Mouse (Mus musculus): ENCODE measurements around the gene Spata3. TPM values are rescaled to one million over a fixed set of nuclear protein-coding genes. Genes with fewer than 3 reads are reported as not detected.
"Not testable (repeated sequence)": the region's sequence is repeated elsewhere in the genome, so short reads cannot be mapped to it uniquely, and the experiment has no call there.

The Spata3 gene
- total and polyA plus RNA-seq, 2 experiments from 2014 or later: 0.92 TPM; not detected in 1

- Histone ChIP-seq H3K9ac (no peak overlapping the region), H3K27ac (ENCODE audit: low read depth, low read length) (no peak overlapping the region), H3K4me1 (ENCODE audit: insufficient read depth) (no peaks in the 10 kb centered on the region), H3K4me3 (ENCODE audit: low read depth, low read length) (no peak overlapping the region), H3K4me2 (ENCODE audit: low read depth) (no peak overlapping the region), H3K36me3 (ENCODE audit: insufficient read depth) (no peaks in the 10 kb centered on the region), H3K9me3 (ENCODE audit: low read length) (no peaks in the 10 kb centered on the region), H3K27me3 (ENCODE audit: insufficient read depth, low read length) (no peaks in the 10 kb centered on the region)
- 85% methylated on average over 4 of the region's 4 CpGs for WGBS
- TF ChIP-seq CTCF (IDR thresholded peaks at IDR 0.05; ENCODE audit: low read depth): no peak
- DNase-seq: no peak
- no peak for ATAC-seq
Measured at GRCm38 (mm10) chr1:85998012-85998411, 18.6 kb upstream of the Spata3 start.

GRCm38 (mm10) chr1:85999853-86000570 is 16.6 kb upstream of the Spata3 start:
- no peak overlapping the region for H3K4me3 ChIP-seq (ENCODE audit: low read depth, low read length)
- no peaks in the 10 kb centered on the region for H3K9me3 ChIP-seq (ENCODE audit: low read length)
- H3K4me1 ChIP-seq (ENCODE audit: insufficient read depth): no peaks in the 10 kb centered on the region
- H3K9ac ChIP-seq: no peak overlapping the region
- no peaks in the 10 kb centered on the region for H3K36me3 ChIP-seq (ENCODE audit: insufficient read depth)
- no peak overlapping the region for H3K27ac ChIP-seq (ENCODE audit: low read depth, low read length)
- 81% methylated on average over 18 of the region's 18 CpGs for WGBS
- no peak for DNase-seq
- no peak overlapping the region for H3K4me2 ChIP-seq (ENCODE audit: low read depth)
- ATAC-seq: peak; percentile 32; the same call in 1 of the 2 replicates
- no peak for TF ChIP-seq CTCF (IDR thresholded peaks at IDR 0.05; ENCODE audit: low read depth)
- H3K27me3 ChIP-seq (ENCODE audit: insufficient read depth, low read length): no peaks in the 10 kb centered on the region

DNA sequence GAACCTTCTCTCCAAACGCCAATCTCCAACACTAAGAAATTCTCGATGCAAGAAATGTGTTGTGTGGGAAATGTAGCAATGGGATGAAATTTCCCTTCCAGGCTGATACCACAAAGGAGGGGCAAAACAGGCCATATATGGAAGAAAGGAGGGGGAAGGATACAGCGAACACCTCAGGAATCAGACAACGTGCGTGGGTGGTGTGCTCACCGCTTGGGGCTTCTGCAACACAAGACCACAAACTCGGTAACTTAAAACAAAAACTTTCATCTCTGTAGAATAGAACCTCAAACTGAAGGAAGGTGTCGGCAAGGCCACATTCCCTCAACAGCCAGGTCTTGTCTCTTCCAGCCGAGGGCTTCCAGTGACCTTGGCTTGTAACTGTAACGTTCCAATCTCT is 11.1 kb upstream of the Spata3 start:
- no peak for TF ChIP-seq CTCF (IDR thresholded peaks at IDR 0.05; ENCODE audit: low read depth)
- no peak for ATAC-seq
- 92% methylated on average over 10 of the region's 10 CpGs for WGBS

DNA sequence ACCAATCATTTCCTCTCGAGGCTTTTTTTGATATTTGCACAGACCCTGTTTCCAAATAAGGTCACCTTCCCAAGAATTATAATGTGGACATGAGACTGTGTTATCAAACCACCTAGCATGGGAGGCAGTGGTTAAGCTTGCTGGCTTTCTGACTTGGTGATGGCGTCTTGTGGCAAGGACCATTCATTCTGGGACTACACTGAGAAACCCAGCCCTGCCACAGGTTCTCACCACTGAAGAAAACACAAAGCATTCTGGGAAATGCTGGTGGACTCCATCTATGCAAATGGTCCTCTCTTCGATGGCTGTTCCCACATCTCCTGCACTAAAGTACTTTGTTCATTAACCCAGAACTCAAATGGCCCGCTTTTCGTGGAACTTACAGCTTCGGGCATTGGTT is 10.6 kb upstream of the Spata3 start:
- Histone ChIP-seq H3K27me3 (ENCODE audit: insufficient read depth, low read length) (no peaks in the 10 kb centered on the region), H3K4me3 (ENCODE audit: low read depth, low read length) (no peak overlapping the region), H3K36me3 (ENCODE audit: insufficient read depth) (no peaks in the 10 kb centered on the region), H3K4me2 (ENCODE audit: low read depth) (no peak overlapping the region), H3K9me3 (ENCODE audit: low read length) (no peaks in the 10 kb centered on the region), H3K9ac (no peak overlapping the region), H3K4me1 (ENCODE audit: insufficient read depth) (no peaks in the 10 kb centered on the region), H3K27ac (ENCODE audit: low read depth, low read length) (no peak overlapping the region)
- 91% methylated on average over 6 of the region's 6 CpGs for WGBS
- DNase-seq (no peak), ATAC-seq (no peak)
- no peak for TF ChIP-seq CTCF (IDR thresholded peaks at IDR 0.05; ENCODE audit: low read depth)

More for the DNA sequence above, 11.1 kb upstream of the Spata3 start:
- Histone ChIP-seq H3K4me1 (ENCODE audit: insufficient read depth) (no peaks in the 10 kb centered on the region), H3K27me3 (ENCODE audit: insufficient read depth, low read length) (no peaks in the 10 kb centered on the region), H3K36me3 (ENCODE audit: insufficient read depth) (no peaks in the 10 kb centered on the region), H3K4me3 (ENCODE audit: low read depth, low read length) (no peak overlapping the region), H3K4me2 (ENCODE audit: low read depth) (no peak overlapping the region), H3K9ac (no peak overlapping the region), H3K9me3 (ENCODE audit: low read length) (no peaks in the 10 kb centered on the region), H3K27ac (ENCODE audit: low read depth, low read length) (no peak overlapping the region)
- no peak for DNase-seq

DNA sequence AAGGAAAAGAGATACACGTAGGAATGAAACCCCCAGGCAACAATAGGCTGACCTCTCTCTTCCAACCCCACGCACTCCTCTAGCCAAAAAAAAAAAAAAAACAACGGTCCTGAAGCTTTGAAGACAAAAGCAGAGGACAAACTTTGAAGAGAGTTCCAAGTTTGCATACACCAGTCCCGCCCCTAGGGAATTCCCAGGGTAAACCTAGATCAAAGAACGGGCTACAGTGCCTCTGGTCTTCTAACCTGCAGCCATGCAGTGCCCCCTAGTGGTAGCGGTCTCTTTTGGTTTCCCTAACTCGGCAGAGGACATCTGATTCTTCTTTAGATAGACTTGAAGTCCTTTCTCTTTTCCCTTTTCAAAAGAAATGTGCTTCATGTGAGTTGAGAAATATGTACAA is 8.8 kb upstream of the Spata3 start:
- Histone ChIP-seq H3K9ac (no peak overlapping the region), H3K4me2 (ENCODE audit: low read depth) (no peak overlapping the region), H3K27me3 (ENCODE audit: insufficient read depth, low read length) (no peaks in the 10 kb centered on the region), H3K4me3 (ENCODE audit: low read depth, low read length) (no peak overlapping the region), H3K4me1 (ENCODE audit: insufficient read depth) (no peaks in the 10 kb centered on the region), H3K27ac (ENCODE audit: low read depth, low read length) (no peak overlapping the region), H3K9me3 (ENCODE audit: low read length) (no peaks in the 10 kb centered on the region), H3K36me3 (ENCODE audit: insufficient read depth) (no peaks in the 10 kb centered on the region)
- WGBS: under 1% methylated on average over 7 of the region's 7 CpGs
- ATAC-seq (peak; percentile 97), DNase-seq (peak; percentile 95)
- peak; percentile 95 for TF ChIP-seq CTCF (IDR thresholded peaks at IDR 0.05; ENCODE audit: low read depth)

DNA sequence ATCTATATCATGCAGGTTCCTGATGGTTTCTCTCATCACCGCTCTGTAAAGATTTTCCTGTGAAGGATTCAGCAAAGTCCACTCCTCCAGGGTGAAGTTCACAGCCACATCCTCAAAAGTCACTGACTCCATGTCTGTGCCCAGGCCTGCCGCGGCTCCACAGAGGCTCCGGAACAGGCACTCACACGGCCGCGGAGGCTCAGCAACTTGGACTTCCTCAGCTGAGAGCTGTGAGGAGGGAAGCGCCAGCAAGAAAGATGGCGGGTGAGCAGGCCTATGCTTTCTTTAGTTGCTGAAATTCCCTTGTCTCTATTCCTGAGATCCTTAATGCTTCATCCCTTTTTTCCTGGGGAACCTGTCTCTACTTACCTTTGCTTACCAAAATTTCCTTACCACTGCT is 858 bp upstream of the Spata3 start:
- not testable (repeated sequence) for H3K36me3 ChIP-seq (ENCODE audit: insufficient read depth); H3K27me3 ChIP-seq (ENCODE audit: insufficient read depth, low read length); H3K9me3 ChIP-seq (ENCODE audit: low read length); H3K27ac ChIP-seq (ENCODE audit: low read depth, low read length); H3K4me3 ChIP-seq (ENCODE audit: low read depth, low read length); H3K4me2 ChIP-seq (ENCODE audit: low read depth); H3K9ac ChIP-seq; DNase-seq; ATAC-seq; H3K4me1 ChIP-seq (ENCODE audit: insufficient read depth)
- 97% methylated on average over 9 of the region's 9 CpGs for WGBS

GRCm38 (mm10) chr1:86018235-86019055 is 1.8 kb downstream of the Spata3 start:
- Histone ChIP-seq H3K9me3 (ENCODE audit: low read length) (no peaks in the 10 kb centered on the region), H3K36me3 (ENCODE audit: insufficient read depth) (no peaks in the 10 kb centered on the region), H3K4me1 (ENCODE audit: insufficient read depth) (peaks cover 3% of the 10 kb centered on the region; the same call in 1 of the 2 replicates), H3K9ac (peak overlapping the region; percentile 67), H3K4me3 (ENCODE audit: low read depth, low read length) (peak overlapping the region; percentile 51), H3K4me2 (ENCODE audit: low read depth) (peak overlapping the region; percentile 97), H3K27ac (ENCODE audit: low read depth, low read length) (peak overlapping the region; percentile 66; the same call in 1 of the 2 replicates), H3K27me3 (ENCODE audit: insufficient read depth, low read length) (no peaks in the 10 kb centered on the region; the same call in 1 of the 2 replicates)
- DNase-seq: peak; percentile 84
- ATAC-seq: peak; percentile 93
- TF ChIP-seq CTCF (IDR thresholded peaks at IDR 0.05; ENCODE audit: low read depth): peak; percentile 68
- WGBS: 4% methylated on average over 60 of the region's 60 CpGs

All from forebrain, postnatal 0 days (tissue).